Mouse (Mus musculus): ENCODE results near the gene Wfdc5.

DNA sequence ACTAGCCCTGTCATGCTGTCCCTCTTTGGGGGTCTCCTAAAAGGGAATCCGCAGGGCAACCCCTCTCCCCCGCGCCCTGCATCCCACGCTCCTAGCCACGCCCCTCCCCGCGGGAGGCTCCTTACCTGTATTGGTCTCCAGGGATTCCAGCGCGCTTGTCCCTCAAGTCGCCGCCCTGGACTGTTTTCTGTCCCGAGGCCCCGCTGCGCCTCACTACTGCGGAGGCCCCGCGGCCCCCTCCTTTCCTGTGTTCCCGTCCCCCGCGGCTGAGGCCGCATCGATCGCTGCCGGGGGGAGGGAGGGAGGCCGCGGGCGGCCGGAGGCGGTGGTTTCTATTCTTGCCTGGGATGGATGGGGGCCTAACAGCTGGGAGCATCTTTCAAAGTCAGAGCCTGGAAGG is 11.6 kb downstream of the Wfdc5 start, which contains the start of gene Kcns1:
- no peak for TF ChIP-seq EP300 (optimal IDR thresholded peaks at IDR 0.05)
- TF ChIP-seq CTCF (IDR thresholded peaks at IDR 0.05; ENCODE audit: low read depth) = no peak

Data from stomach, postnatal 0 days (tissue).